Mouse (Mus musculus): ENCODE results near the gene Smarcb1.
"Not testable (repeated sequence)": the region's sequence is repeated elsewhere in the genome, so short reads cannot be mapped to it uniquely, and the experiment has no call there.

The Smarcb1 gene

GRCm38 (mm10) chr10:75889406-75890153 lies 31.8 kb downstream of the Smarcb1 start:
- no peak for DNase-seq (ENCODE audit: low read depth, low spot score)

GRCm38 (mm10) chr10:75887504-75887903 lies 33.9 kb downstream of the Smarcb1 start:
- not testable (repeated sequence) for DNase-seq (ENCODE audit: low read depth, low spot score)

GRCm38 (mm10) chr10:75884742-75885141 lies 36.7 kb downstream of the Smarcb1 start:
- DNase-seq (ENCODE audit: low read depth, low spot score): no peak

- peak; percentile 81 for DNase-seq (ENCODE audit: low read depth, low spot score)
Measured at GRCm38 (mm10) chr10:75883232-75883552, 38.2 kb downstream of the Smarcb1 start.

GRCm38 (mm10) chr10:75882433-75883231 lies 38.8 kb downstream of the Smarcb1 start:
- no peak for DNase-seq (ENCODE audit: low read depth, low spot score)

GRCm38 (mm10) chr10:75881578-75882432 lies 39.6 kb downstream of the Smarcb1 start:
- no peak for DNase-seq (ENCODE audit: low read depth, low spot score)

GRCm38 (mm10) chr10:75880771-75881577 lies 40.4 kb downstream of the Smarcb1 start:
- DNase-seq (ENCODE audit: low read depth, low spot score): no peak

GRCm38 (mm10) chr10:75880351-75880750 lies 41.1 kb downstream of the Smarcb1 start:
- DNase-seq (ENCODE audit: low read depth, low spot score): no peak

- no peak for DNase-seq (ENCODE audit: low read depth, low spot score)
Measured at GRCm38 (mm10) chr10:75878836-75879235, 42.6 kb downstream of the Smarcb1 start.

GRCm38 (mm10) chr10:75873543-75874170 lies 47.8 kb downstream of the Smarcb1 start:
- no peak for DNase-seq (ENCODE audit: low read depth, low spot score)

- DNase-seq (ENCODE audit: low read depth, low spot score): peak; percentile 53
Measured at GRCm38 (mm10) chr10:75872915-75873542, 48.4 kb downstream of the Smarcb1 start.

- no peak for DNase-seq (ENCODE audit: low read depth, low spot score)
Measured at GRCm38 (mm10) chr10:75872025-75872914, 49.1 kb downstream of the Smarcb1 start.

- no peak for DNase-seq (ENCODE audit: low read depth, low spot score)
Measured at GRCm38 (mm10) chr10:75861587-75861986, 59.8 kb downstream of the Smarcb1 start.

- DNase-seq (ENCODE audit: low read depth, low spot score): no peak
Measured at GRCm38 (mm10) chr10:75860746-75861145, 60.7 kb downstream of the Smarcb1 start.

GRCm38 (mm10) chr10:75859786-75860470 lies 61.5 kb downstream of the Smarcb1 start, which contains the start of gene Mif:
Gene Mif (minus strand): TSS chr10:75860240.
- DNase-seq (ENCODE audit: low read depth, low spot score): peak; percentile 81

GRCm38 (mm10) chr10:75859107-75859746 lies 62.2 kb downstream of the Smarcb1 start:
- no peak for DNase-seq (ENCODE audit: low read depth, low spot score)

GRCm38 (mm10) chr10:75857598-75857997 lies 63.8 kb downstream of the Smarcb1 start:
- no peak for DNase-seq (ENCODE audit: low read depth, low spot score)

GRCm38 (mm10) chr10:75856976-75857375 lies 64.4 kb downstream of the Smarcb1 start:
- no peak for DNase-seq (ENCODE audit: low read depth, low spot score)

Measured in retina, postnatal 7 days (tissue).